Mouse (Mus musculus) embryonic facial prominence, embryonic 11.5 days (tissue): ENCODE data around the gene Hs6st1. TPM values are rescaled to one million over a fixed set of nuclear protein-coding genes. Genes with fewer than 3 reads are reported as not detected.
"Not testable (repeated sequence)": the region's sequence is repeated elsewhere in the genome, so short reads cannot be mapped to it uniquely, and the experiment has no call there.

Source experiments
- ATAC-seq: fragments of 200-750 bp; cut with Nextera tagmentation; replicated peaks from 2 replicates; pipeline ENCODE4 v1.8.0; 2017; ENCODE audit warnings: low read depth; ENCODE audit not compliant: insufficient number of reproducible peaks, low FRiP score, low TSS enrichment
- DNase-seq: peaks from one replicate; pipeline ENCODE4 v3.0.0-alpha.2; 2015; ENCODE audit warnings: low spot score
- H3K27ac ChIP-seq: fragments of 300-500 bp; sonication (generic); replicated peaks from 2 replicates; pipeline ENCODE4 v1.5.1; 2014; ENCODE audit warnings: mild to moderate bottlenecking, low read depth, low read length, control low read depth
- H3K27me3 ChIP-seq: fragments of 300-500 bp; sonication (generic); 2 replicates; pipeline ENCODE4 v1.6.1; 2014; ENCODE audit warnings: mild to moderate bottlenecking, low read length, moderate library complexity, mixed read lengths; ENCODE audit not compliant: control insufficient read depth, insufficient read depth
- H3K36me3 ChIP-seq: fragments of 300-500 bp; sonication (generic); replicated peaks from 2 replicates; pipeline ENCODE4 v1.6.1; 2014; ENCODE audit warnings: low read depth, mild to moderate bottlenecking, low read length, moderate library complexity, mixed read lengths; ENCODE audit not compliant: control insufficient read depth, insufficient read depth
- H3K4me1 ChIP-seq: fragments of 300-500 bp; sonication (generic); 2 replicates; pipeline ENCODE4 v1.6.1; 2014; ENCODE audit warnings: low read length, mixed read lengths; ENCODE audit not compliant: control insufficient read depth, insufficient read depth
- H3K4me2 ChIP-seq: fragments of 300-500 bp; sonication (generic); 2 replicates; pipeline ENCODE4 v1.6.1; 2014; ENCODE audit warnings: low read depth, mild to moderate bottlenecking, control low read depth, low read length, moderate library complexity
- H3K4me3 ChIP-seq: fragments of 300-500 bp; sonication (generic); 2 replicates; pipeline ENCODE4 v1.5.1; 2014; ENCODE audit warnings: low read depth, low read length, control low read depth
- H3K9ac ChIP-seq: fragments of 300-500 bp; sonication (generic); replicated peaks from 2 replicates; pipeline ENCODE4 v1.6.1; 2014; ENCODE audit warnings: mild to moderate bottlenecking, control low read depth, low read length
- H3K9me3 ChIP-seq: fragments of 300-500 bp; sonication (generic); replicated peaks from 2 replicates; pipeline ENCODE4 v1.6.1; 2016; ENCODE audit warnings: mild to moderate bottlenecking, low read length, inconsistent platforms, mixed read lengths; ENCODE audit not compliant: control insufficient read depth
- WGBS: fragments of 180-500 bp; shearing (Covaris S2); extraction: QIAGEN DNeasy Blood & Tissue Kit; methylation state at CpG from one replicate; pipeline ENCODE4 v1.1.7; 2014; 5-methylcytosine and 5-hydroxymethylcytosine counted together
- polyA plus RNA-seq: library from polyadenylated mRNA; unstranded; fragments of >200 nt; fragmentation: Nextera tagmentation; extraction: Ambion mirVana; gene quantifications from 2 replicates; pipeline ENCODE4 v1.2.1, GENCODE M21; 2014

The Hs6st1 gene
- polyA plus RNA-seq, result 10.5 and 10.9 TPM in 2 replicates

GRCm38 (mm10) chr1:36068076-36068475 lies at the start of gene Hs6st1:
Gene Hs6st1 (plus strand): TSS chr1:36068400.
- DNase-seq (peak; percentile 95), ATAC-seq (peak; percentile 89)
- Histone ChIP-seq H3K4me2 (peak within 1 kb of the TSS; percentile 96), H3K9me3 (no peaks in the 10 kb centered on the region), H3K27ac (peak within 1 kb of the TSS; percentile 13; the same call in 1 of the 2 replicates), H3K27me3 (peaks cover 6% of the 10 kb centered on the region; the same call in 1 of the 2 replicates), H3K36me3 (no peaks in the 10 kb centered on the region), H3K4me1 (peaks cover 6% of the 10 kb centered on the region), H3K9ac (peak within 1 kb of the TSS; percentile 79), H3K4me3 (peak within 1 kb of the TSS; percentile 75)
- WGBS, result under 1% methylated on average over 49 of the region's 55 CpGs

GRCm38 (mm10) chr1:36018617-36019016 lies 49.6 kb upstream of the Hs6st1 start:
- Histone ChIP-seq H3K4me2 (no peak overlapping the region), H3K36me3 (no peaks in the 10 kb centered on the region), H3K27ac (no peak overlapping the region), H3K4me1 (peaks cover 7% of the 10 kb centered on the region), H3K9ac (no peak overlapping the region), H3K4me3 (no peak overlapping the region), H3K27me3 (no peaks in the 10 kb centered on the region), H3K9me3 (no peaks in the 10 kb centered on the region)
- DNase-seq (no peak), ATAC-seq (no peak)
- WGBS, result 89% methylated on average over 4 of the region's 4 CpGs

DNA sequence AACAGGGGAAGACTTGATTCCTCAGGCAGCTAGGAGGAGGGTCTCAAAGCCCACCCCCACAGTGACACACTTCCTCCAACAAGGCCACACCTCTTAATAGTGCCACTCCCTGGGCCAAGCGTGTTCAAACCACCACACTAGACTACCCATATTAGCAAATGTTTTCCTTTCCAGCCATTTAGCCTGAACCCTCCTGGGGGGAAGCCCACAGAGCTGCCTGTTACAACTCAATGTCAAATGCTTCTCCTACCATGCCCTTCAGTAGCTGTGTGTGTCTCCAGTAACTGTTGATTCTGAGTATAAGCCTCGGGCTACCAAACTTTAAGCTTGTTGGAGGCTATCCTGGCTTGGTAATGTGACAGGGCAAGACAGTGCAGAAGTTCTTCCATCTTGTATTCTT lies 49.0 kb upstream of the Hs6st1 start:
- WGBS, result 92% methylated on average over 2 of the region's 2 CpGs
- no peaks in the 10 kb centered on the region for H3K9me3 ChIP-seq
- no peaks in the 10 kb centered on the region for H3K27me3 ChIP-seq
- ATAC-seq (no peak), DNase-seq (no peak)
- no peak overlapping the region for H3K4me2 ChIP-seq
- no peak overlapping the region for H3K4me3 ChIP-seq
- H3K27ac ChIP-seq, result no peak overlapping the region
- peaks cover 7% of the 10 kb centered on the region for H3K4me1 ChIP-seq
- H3K36me3 ChIP-seq, result no peaks in the 10 kb centered on the region
- H3K9ac ChIP-seq, result no peak overlapping the region

GRCm38 (mm10) chr1:36020315-36020714 lies 47.9 kb upstream of the Hs6st1 start:
- Histone ChIP-seq H3K36me3 (no peaks in the 10 kb centered on the region), H3K27ac (no peak overlapping the region), H3K4me2 (no peak overlapping the region), H3K9ac (no peak overlapping the region), H3K4me1 (peaks cover 7% of the 10 kb centered on the region), H3K9me3 (no peaks in the 10 kb centered on the region), H3K27me3 (no peaks in the 10 kb centered on the region), H3K4me3 (no peak overlapping the region)
- no peak for ATAC-seq
- 88% methylated on average over 4 of the region's 4 CpGs for WGBS
- DNase-seq, result no peak

DNA sequence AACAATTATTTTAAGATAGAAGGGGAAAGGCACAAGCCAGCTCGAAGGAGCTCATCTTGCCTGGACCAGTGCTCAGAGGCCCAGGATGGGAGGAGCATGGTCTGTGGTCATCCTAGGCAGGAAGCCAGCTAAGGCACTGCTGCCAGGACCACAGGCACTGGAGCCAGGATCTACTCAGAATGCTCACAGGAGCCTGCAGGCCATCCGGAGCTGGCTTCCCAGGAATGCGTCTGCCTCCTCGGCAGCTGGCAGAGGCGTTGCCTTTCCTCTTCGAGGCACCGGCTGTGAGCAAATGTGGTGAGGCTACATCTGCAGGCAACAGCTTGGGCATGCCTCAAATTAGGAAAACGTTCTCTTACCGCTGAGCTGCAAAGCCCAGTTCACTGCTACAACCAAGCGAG lies 37.8 kb upstream of the Hs6st1 start:
- 53% methylated on average over 10 of the region's 10 CpGs for WGBS
- H3K27ac ChIP-seq, result no peak overlapping the region
- no peaks in the 10 kb centered on the region for H3K36me3 ChIP-seq
- H3K4me1 ChIP-seq, result no peaks in the 10 kb centered on the region
- ATAC-seq, result no peak
- H3K27me3 ChIP-seq, result no peaks in the 10 kb centered on the region
- H3K9me3 ChIP-seq, result no peaks in the 10 kb centered on the region
- no peak overlapping the region for H3K9ac ChIP-seq
- H3K4me2 ChIP-seq, result no peak overlapping the region
- DNase-seq, result no peak
- no peak overlapping the region for H3K4me3 ChIP-seq

GRCm38 (mm10) chr1:36038769-36039168 lies 29.4 kb upstream of the Hs6st1 start:
- no peak for DNase-seq
- Histone ChIP-seq H3K27me3 (no peaks in the 10 kb centered on the region), H3K4me3 (no peak overlapping the region), H3K4me2 (no peak overlapping the region), H3K27ac (no peak overlapping the region), H3K9me3 (no peaks in the 10 kb centered on the region), H3K9ac (no peak overlapping the region), H3K4me1 (no peaks in the 10 kb centered on the region), H3K36me3 (no peaks in the 10 kb centered on the region)
- ATAC-seq, result no peak
- WGBS, result 88% methylated on average over 8 of the region's 8 CpGs

DNA sequence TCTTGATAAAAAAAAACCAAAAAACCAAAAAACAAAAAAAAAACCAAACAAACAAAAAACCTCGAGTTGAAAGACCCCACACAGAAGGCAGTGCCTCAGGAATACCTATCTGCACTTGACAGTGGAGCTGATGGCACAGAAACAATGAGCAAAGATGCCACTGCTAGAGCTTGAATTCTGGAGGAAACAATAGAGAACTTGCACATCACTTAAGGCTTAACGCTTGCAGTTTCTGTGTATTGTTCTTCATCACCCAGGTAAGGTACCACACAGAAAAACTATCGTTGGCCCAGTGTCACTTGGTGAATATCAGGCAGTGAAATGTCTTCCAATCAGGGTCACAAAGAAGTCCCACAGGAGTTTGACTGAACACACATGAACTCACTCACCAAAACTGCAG lies 26.1 kb upstream of the Hs6st1 start:
- Histone ChIP-seq H3K4me1 (no peaks in the 10 kb centered on the region), H3K4me2 (no peak overlapping the region), H3K9ac (no peak overlapping the region), H3K27me3 (no peaks in the 10 kb centered on the region), H3K9me3 (no peaks in the 10 kb centered on the region), H3K4me3 (no peak overlapping the region), H3K36me3 (no peaks in the 10 kb centered on the region), H3K27ac (no peak overlapping the region)
- ATAC-seq (no peak), DNase-seq (no peak)
- 76% methylated on average over 3 of the region's 3 CpGs for WGBS

- H3K9ac ChIP-seq, H3K4me2 ChIP-seq, H3K27me3 ChIP-seq, H3K9me3 ChIP-seq, H3K27ac ChIP-seq, DNase-seq, H3K4me1 ChIP-seq, H3K36me3 ChIP-seq, ATAC-seq, H3K4me3 ChIP-seq: not testable (repeated sequence)
- WGBS, result 85% methylated on average over 5 of the region's 5 CpGs
These were observed 24.4 kb upstream of the Hs6st1 start for GRCm38 (mm10) chr1:36043793-36044192.
